Comparison of ENCODE assay signal across 9 mouse cellular contexts in genomic region chr13:95523659-95524423, GRCm38 (mm10). TPM values are rescaled to one million over a fixed set of nuclear protein-coding genes. Genes with fewer than 3 reads are reported as not detected.
DNase-seq lines count a peak whose midpoint lies in the region; ATAC-seq and TF ChIP-seq lines count a peak whose summit lies in the region.
"Had no signal": no experiment of that assay in that cellular context is flagged by ENCODE, and none has a peak within 500 bp of the region (broad histone marks: within the 10 kb centered on the region; RNA-seq: fewer than 3 reads in every experiment).

No protein-coding gene starts in this region.

- peak overlapping the region; percentile 47 for H3K4me3 ChIP-seq in bone marrow, adult 2 months (replicated peaks; ENCODE audit: control insufficient read depth, low read depth, low read length)
- H3K4me3 ChIP-seq in intestine, postnatal 0 days (ENCODE audit: low read depth, low read length): peak overlapping the region; percentile 53
- H3K4me3 ChIP-seq in neural tube, embryonic 13.5 days: peak overlapping the region; percentile 38

- no peak for ATAC-seq in intestine, postnatal 0 days
- ATAC-seq in neural tube, embryonic 13.5 days (ENCODE audit: low read depth): 0 out of 2 replicates have a peak, but pooled peaks have one; percentile 7

- H3K27ac ChIP-seq in bone marrow, adult 2 months (ENCODE audit: control insufficient read depth, insufficient read depth, low read depth, low read length, poor library complexity): peak overlapping the region; percentile 34; the same call in 1 of the 2 replicates
- peak overlapping the region; percentile 96 for H3K27ac ChIP-seq in intestine, postnatal 0 days (ENCODE audit: low read depth, low read length)
- no peak overlapping the region for H3K27ac ChIP-seq in neural tube, embryonic 13.5 days (replicated peaks)

- 9% methylated on average over 29 of the region's 29 CpGs for WGBS in bone marrow, adult 2 months
- 5% methylated on average over 29 of the region's 29 CpGs for WGBS in intestine, postnatal 0 days
- WGBS in neural tube, embryonic 13.5 days: 3% methylated on average over 29 of the region's 29 CpGs

- H3K9ac ChIP-seq in intestine, postnatal 0 days (ENCODE audit: low read depth, low read length): peak overlapping the region; percentile 84
- 0 out of 2 replicates have a peak overlapping the region, but pooled peaks have one; percentile 41 for H3K9ac ChIP-seq in neural tube, embryonic 13.5 days

- H3K27me3 ChIP-seq in intestine, postnatal 0 days (replicated peaks; ENCODE audit: control insufficient read depth, insufficient read depth, low read length): 0 out of 2 replicates have a peak, but pooled peaks cover 4% of the 10 kb centered on the region
- peaks cover 54% of the 10 kb centered on the region for H3K27me3 ChIP-seq in neural tube, embryonic 13.5 days

- H3K36me3 ChIP-seq in intestine, postnatal 0 days (ENCODE audit: control insufficient read depth, insufficient read depth): no peaks in the 10 kb centered on the region
- H3K36me3 ChIP-seq in neural tube, embryonic 13.5 days: no peaks in the 10 kb centered on the region

- TF ChIP-seq POLR2A in bone marrow, adult 2 months (IDR thresholded peaks at IDR 0.05; ENCODE audit: borderline replicate concordance, control insufficient read depth, low read depth, low read length): no peak

- peak; percentile 42 to 60 for DNase-seq in cerebellum, postnatal 14 days
- DNase-seq in cerebellum, adult 8-10 months: no peak
- DNase-seq in gastrocnemius, postnatal 25 days: peak; percentile 28
- peak; percentile 77 to 79 for DNase-seq in lung, adult 18-20 months
- no peak for DNase-seq in layer of hippocampus, adult 11-12 months (ENCODE audit: low spot score)

- no peaks in the 10 kb centered on the region; the same call in none of the 2 replicates for H3K4me1 ChIP-seq in bone marrow, adult 2 months (ENCODE audit: control insufficient read depth, insufficient read depth, low read length)
- H3K4me1 ChIP-seq in intestine, postnatal 0 days (replicated peaks; ENCODE audit: control insufficient read depth, insufficient read depth, low read length): no peaks in the 10 kb centered on the region; the same call in none of the 2 replicates
- H3K4me1 ChIP-seq in neural tube, embryonic 13.5 days (replicated peaks): peaks cover 14% of the 10 kb centered on the region

- no peaks in the 10 kb centered on the region for H3K9me3 ChIP-seq in intestine, postnatal 0 days (ENCODE audit: control insufficient read depth)
- H3K9me3 ChIP-seq in neural tube, embryonic 13.5 days: no peaks in the 10 kb centered on the region

- no peak for TF ChIP-seq CTCF in bone marrow, adult 2 months (IDR thresholded peaks at IDR 0.05; ENCODE audit: control insufficient read depth, insufficient read depth, low read length)
- TF ChIP-seq CTCF in intestine, postnatal 0 days (IDR thresholded peaks at IDR 0.05; ENCODE audit: low read depth): no peak

- peak overlapping the region; percentile 85 for H3K4me2 ChIP-seq in intestine, postnatal 0 days (replicated peaks; ENCODE audit: low read depth)
- peak overlapping the region; percentile 65 for H3K4me2 ChIP-seq in neural tube, embryonic 13.5 days

RNA-seq across cellular contexts. Expression of gene F2rl1, which starts 1.2 kb away (rescaled TPM):
- 0.47 and 1.8 TPM in 2 replicates for polyA plus RNA-seq in bone marrow, adult 2 months (2011; ENCODE audit: insufficient read depth, insufficient read length, low replicate concordance, missing spikeins)
- under 1 TPM; 0.56 to 0.99 TPM for total RNA-seq in gastrocnemius, postnatal 25 days (2021)
- polyA plus RNA-seq in intestine, postnatal 0 days (2015; fragmentation: Nextera tagmentation; extraction: Ambion mirVana): 32.6 and 36.4 TPM in 2 replicates
- polyA plus RNA-seq in neural tube, embryonic 13.5 days (2015; fragmentation: Nextera tagmentation; extraction: Ambion mirVana): 0.11 TPM in 1 of 2 replicates, not detected in the other

RNA-seq across cellular contexts. Expression of gene S100z, which starts 45.3 kb away (rescaled TPM):
- polyA plus RNA-seq in bone marrow, adult 2 months (2011; ENCODE audit: insufficient read depth, insufficient read length, low replicate concordance, missing spikeins): not detected in 2 replicates
- total RNA-seq in gastrocnemius, postnatal 25 days (2021): 1 to 10 TPM; 1.1 to 1.4 TPM
- polyA plus RNA-seq in intestine, postnatal 0 days (2015; fragmentation: Nextera tagmentation; extraction: Ambion mirVana): 2.0 and 2.1 TPM in 2 replicates
- not detected in 2 replicates for polyA plus RNA-seq in neural tube, embryonic 13.5 days (2015; fragmentation: Nextera tagmentation; extraction: Ambion mirVana)
- total RNA-seq: left cerebral cortex, postnatal 10 days had no signal

Comparison
In these comparisons a context has a peak if more than half of its experiments do, and no peak if none do; other contexts are left out.
1. DNase-seq: peak in cerebellum, postnatal 14 days (2 of 2), gastrocnemius, postnatal 25 days (single experiment) and lung, adult 18-20 months (2 of 2); none in cerebellum, adult 8-10 months (single experiment) and layer of hippocampus, adult 11-12 months (single experiment).
2. RNA of gene F2rl1, which starts 1.2 kb away (polyA plus RNA-seq): 32.6 to 36.4 TPM in intestine, postnatal 0 days; 0.47 to 1.8 TPM in bone marrow, adult 2 months and 0.11 TPM in neural tube, embryonic 13.5 days; every median in the first group is over 10 times any median in the second.
3. Peak in every context shown above with its lines, with median percentiles within 50 percentile points of each other: H3K4me3 ChIP-seq.